In genomic region chr2:31013371-31014120, GRCm38 (mm10) we compare ENCODE assay signal across 20 mouse cellular contexts.
"Had no signal": no experiment of that assay in that cellular context is flagged by ENCODE, and none has a peak within 500 bp of the region (broad histone marks: within the 10 kb centered on the region; RNA-seq: fewer than 3 reads in every experiment).

No protein-coding gene starts in this region.

- H3K4me3 ChIP-seq: liver, embryonic 15.5 days; lung, embryonic 15.5 days; midbrain, embryonic 10.5 days; midbrain, embryonic 12.5 days; neural tube, embryonic 12.5 days had no signal

- H3K4me1 ChIP-seq: liver, embryonic 15.5 days; lung, embryonic 15.5 days; midbrain, embryonic 10.5 days; midbrain, embryonic 12.5 days; neural tube, embryonic 12.5 days had no signal

- H3K27ac ChIP-seq: liver, embryonic 15.5 days; lung, embryonic 15.5 days; midbrain, embryonic 10.5 days; midbrain, embryonic 12.5 days; neural tube, embryonic 12.5 days had no signal

- H3K27me3 ChIP-seq: liver, embryonic 15.5 days; lung, embryonic 15.5 days; midbrain, embryonic 12.5 days; neural tube, embryonic 12.5 days had no signal

- H3K4me2 ChIP-seq: liver, embryonic 15.5 days; lung, embryonic 15.5 days; midbrain, embryonic 12.5 days; neural tube, embryonic 12.5 days had no signal

- H3K9ac ChIP-seq: liver, embryonic 15.5 days; liver, postnatal 0 days; lung, embryonic 15.5 days; midbrain, embryonic 12.5 days; neural tube, embryonic 12.5 days had no signal

- H3K9me3 ChIP-seq: liver, embryonic 15.5 days; lung, embryonic 15.5 days; midbrain, embryonic 10.5 days; midbrain, embryonic 12.5 days; neural tube, embryonic 12.5 days had no signal

- DNase-seq: liver, postnatal 0 days; lung, adult 2 months; lung, postnatal 14 days; lung, postnatal 4 days; midbrain, embryonic 14.5 days; retina, postnatal 1 day; right cerebral cortex, adult 18-20 months; right cerebral cortex, postnatal 25 days; right cerebral cortex, postnatal 4 days; spleen, adult 18-20 months; thymus, adult 18-20 months; thymus, postnatal 14 days; thymus, postnatal 4 days had no signal

- ATAC-seq: liver, postnatal 0 days; lung, postnatal 0 days; midbrain, embryonic 16.5 days had no signal
